Mouse (Mus musculus) heart, adult 8-10 months (tissue): ENCODE data around the gene Slc47a1. TPM values are rescaled to one million over a fixed set of nuclear protein-coding genes. Genes with fewer than 3 reads are reported as not detected.
"Not testable (repeated sequence)": the region's sequence is repeated elsewhere in the genome, so short reads cannot be mapped to it uniquely, and the experiment has no call there.

Source experiments
- DNase-seq: peaks from one replicate; pipeline ENCODE4 v3.0.0; 2022; ENCODE audit warnings: low spot score
- total RNA-seq, 4 experiments: library from RNA; stranded (reverse); gene quantifications; 2 replicates each; pipeline ENCODE4 v1.2.4; 2022

Slc47a1 gene
- total RNA-seq, 4 experiments from 2014 or later = 24.9 to 31.1 (median 29.5) TPM

DNA sequence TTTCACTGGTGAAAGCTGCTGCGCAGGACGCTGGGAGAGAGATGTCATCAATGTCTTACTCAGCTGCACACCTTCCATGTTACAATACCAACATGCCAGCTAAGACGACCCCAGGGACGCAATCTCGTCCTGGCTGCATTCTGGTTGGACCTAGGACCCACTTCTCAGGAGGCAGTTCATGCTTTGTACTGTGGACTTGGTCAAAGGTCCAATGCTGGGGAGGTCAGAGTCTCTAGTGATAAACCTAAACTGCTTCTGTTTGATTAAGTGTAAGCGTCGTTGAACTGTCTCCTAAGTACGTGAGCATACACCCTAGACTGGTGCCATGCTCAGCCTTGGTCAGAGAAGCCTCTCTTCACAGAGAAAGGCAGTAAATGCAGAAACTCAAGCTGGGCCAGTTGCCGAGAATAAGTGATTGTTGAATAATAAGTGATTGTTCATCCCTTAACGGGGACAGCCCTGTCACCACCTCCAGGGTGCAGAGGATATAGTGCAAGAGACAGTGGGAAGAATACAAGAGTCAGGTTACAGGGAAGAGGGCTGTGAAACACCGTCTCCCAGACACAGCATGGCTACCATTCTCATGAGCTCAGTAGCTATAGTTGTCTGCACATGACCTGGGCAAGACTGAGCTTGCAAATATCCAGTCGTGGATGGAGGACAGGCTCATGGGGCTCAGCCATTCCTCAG, 58.8 kb downstream of the Slc47a1 start:
- DNase-seq = peak; percentile 26

DNA sequence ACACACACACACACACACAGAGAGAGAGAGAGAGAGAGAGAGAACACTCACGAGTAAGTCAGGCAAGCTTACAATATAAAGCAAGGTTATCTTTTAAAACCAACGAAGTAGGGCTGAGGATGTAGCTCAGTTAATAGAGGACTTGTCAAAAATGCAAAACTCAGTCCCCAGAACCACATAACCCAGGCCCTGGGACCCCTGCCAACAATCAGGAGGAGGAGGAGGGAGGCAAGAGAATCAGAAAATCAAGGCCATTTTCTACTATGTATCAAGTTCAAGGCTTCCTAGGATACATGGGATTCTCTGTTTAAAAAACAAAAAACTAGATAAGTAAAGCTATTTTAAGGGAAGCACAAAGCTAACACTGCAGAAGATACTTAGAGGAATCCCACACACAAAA, 61.3 kb downstream of the Slc47a1 start:
- no peak for DNase-seq

DNA sequence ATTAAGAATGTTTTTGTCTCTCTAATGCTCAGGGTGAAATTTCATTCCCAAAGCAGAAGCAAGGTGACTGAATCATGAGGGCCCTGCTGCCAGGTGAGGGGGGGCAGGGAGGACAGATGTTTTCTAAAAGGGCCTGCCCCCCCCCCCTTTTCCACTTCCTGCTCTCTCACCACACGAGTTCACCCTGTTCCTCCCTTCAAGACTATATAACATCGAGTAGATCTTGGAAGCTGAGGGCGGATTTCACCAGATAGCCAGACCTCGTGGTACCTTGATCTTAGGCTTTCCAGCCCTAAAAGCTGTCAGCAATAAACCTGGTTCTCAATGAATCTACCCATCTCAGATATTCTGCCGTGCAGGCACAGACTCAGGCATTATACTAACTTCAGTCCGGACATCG, 67.8 kb downstream of the Slc47a1 start:
- DNase-seq = no peak

DNA sequence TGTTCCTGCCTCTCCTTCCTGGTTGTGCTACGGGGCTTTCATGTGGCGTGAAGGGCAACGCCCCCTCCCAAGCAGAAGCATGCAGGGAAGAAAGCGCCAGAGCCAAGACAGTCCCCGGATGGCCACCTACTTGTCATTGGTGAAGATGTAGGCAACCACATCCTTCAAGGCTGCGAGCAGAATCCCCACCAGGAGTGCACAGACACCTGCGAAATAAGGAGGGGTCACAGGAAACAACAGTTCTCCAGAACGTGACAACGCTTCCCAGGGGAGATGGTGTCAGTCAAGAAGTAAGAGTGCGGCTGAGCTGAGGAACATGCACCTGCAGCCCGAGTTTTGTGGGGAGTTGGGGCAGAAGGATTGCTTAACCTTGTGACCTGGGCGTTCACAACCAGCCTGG, 68.3 kb downstream of the Slc47a1 start:
- no peak for DNase-seq

DNA sequence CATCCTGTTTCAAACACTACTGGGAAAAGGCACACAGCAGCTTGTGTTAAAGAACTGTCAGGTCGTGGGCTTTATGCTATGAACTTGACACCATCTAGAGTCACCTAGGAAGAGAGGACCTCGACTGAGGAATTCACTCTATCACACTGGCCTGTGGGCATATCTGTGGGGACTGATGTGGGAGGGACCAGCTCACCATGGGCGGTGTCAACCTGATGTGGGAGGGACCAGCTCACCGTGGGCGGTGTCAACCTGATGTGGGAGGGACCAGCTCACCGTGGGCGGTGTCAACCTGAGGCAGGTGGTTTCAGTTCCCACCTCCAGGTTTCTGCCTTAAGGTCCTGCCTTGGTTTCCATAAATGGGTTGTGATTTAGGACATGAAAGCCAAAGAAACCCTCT, 70.3 kb downstream of the Slc47a1 start:
- DNase-seq = no peak

DNA sequence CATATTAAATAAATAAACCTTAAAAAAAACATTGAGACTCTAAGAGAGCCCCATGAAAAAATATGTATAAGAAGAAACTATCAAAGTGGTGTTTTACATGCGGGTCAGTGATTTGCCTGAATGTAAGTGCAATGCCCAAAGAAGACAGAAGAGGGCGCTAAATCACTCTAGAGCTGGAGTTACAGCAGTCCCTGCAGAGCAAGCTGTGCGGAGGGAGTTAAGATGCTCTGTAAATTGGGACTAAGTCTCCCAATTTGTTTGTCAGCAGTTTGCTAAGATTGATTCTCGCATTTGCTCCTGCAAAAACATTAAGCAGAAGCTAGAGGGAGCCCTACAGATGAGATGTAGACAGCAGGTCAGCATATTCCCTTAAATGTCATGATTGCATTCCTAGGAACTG, 72.8 kb downstream of the Slc47a1 start:
- DNase-seq = peak; percentile 42

DNA sequence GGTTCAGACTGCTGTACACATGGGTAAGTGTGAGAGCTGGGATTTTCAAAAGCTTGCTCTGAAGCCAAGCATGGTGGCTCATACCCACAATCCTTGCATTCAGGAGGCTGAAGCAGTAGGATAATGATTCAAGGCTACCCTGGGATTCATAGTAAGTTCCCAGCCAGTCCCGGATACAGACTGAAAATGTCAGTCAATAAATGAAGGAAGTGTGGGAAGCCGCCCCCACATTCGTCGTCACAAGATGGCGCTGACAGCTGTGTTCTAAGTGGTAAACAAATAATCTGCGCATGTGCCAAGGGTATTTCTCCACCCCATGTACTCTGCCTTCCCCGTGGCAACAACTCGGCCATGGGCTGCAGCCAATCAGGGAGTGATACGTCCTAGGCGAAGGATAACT, 73.6 kb downstream of the Slc47a1 start:
- DNase-seq = not testable (repeated sequence)

DNA sequence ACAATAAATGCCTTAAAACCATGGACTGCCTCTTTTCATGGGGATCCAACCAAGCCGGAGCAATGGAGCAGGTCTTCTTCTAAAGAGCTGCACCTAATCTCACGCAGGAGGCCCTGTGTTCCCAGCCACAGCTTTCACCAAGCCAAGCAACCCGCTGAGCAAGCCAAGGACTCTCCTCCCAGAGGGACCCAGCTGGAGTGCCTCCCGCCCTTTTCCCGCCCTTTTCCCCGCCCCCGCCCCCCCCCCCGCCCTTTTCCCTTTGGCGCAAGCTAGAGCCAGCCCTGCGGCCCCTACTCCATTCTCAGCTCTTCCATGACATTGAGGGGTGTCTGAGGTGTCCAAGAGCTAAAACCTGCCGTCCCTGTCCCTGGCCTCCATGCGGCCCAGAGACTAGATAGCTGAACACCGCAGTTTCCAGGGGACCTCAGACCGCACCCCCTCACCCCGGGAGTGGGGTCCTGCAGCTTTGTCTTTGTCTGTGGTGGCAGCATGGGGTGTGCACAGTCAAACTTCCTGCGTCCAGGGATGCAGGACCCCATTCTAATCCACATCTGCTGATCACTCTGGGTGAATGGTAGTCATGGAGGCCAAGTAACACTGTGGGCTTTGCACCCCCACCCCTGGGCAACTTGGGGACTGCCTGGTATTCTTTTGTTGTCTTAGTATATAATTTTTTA, 77.3 kb downstream of the Slc47a1 start:
- no peak for DNase-seq

DNA sequence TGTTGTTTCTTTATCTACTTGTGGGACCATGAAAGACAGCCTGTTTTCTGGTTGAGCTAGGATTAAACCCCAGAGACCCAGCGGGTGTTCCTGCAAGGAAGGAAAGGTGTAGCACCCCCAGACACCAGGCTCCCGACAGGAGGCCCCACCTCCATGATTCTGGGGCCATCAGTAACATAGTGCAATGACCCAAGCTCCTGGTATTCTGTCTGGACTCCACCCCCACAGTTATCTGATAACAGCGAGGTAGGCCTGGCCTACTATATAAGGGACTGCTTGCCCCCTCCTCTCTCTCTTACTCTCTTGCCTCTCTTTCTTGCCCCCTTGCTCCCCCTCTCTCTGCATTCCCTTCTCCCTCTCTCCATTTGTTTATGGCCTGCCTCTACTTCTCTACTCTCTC, 77.9 kb downstream of the Slc47a1 start:
- DNase-seq = no peak

DNA sequence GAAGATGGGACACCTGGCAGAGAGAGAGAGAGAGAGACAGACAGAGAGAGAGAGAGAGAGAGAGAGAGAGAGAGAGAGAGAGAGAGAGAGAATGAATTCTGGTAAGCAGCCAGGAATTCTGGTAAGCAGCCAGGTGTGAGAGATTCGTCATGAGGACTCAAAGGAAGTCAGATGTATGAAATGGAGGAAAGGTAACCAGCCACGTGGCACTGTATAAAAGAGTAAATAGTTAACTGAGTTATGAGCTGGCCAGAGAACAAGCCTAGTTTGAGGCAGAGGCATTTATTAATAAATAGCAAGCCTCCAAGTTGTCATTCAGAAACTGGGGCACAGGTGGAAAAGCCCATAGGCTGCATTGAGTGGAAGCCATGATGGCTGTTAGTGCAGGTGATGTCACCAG, 80.2 kb downstream of the Slc47a1 start:
- no peak for DNase-seq

DNA sequence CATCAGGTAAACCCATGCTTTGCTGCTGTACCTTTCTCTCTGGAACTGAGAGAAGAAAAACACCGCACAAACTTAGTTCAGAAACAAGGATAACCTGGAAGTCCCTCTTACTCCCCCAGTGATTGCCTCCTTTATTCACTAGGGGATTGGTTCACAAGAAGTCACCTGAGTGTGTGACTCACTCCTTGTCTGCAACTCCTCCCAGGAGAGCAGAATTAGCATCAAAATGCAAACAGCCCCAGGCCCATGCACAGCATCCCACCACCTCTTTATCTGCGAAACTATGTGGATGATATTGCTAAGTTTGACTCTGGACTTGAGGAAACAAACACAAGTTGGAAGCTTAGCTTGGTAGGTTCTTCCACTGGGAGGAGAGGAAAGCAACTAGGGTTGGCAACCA, 80.8 kb downstream of the Slc47a1 start:
- DNase-seq = no peak

DNA sequence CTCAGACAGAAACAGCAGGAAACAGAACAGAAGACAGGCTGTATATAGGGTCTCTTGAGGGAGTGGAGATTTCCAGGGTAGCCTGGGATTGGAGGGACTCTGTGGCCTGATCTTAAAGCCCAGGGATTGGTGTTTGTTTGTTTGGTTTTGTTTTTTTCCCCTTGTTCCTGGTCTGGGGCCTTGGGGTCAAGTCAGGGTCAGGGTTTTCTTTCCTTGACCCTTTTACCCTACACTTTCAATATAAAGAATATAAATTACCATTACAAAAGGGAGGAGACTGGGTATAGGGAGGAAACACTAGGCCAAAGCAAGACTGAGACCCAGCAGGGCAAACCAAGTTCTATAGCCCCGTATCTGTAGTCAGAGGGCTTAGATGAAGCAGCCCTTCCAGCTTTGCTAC, 81.6 kb downstream of the Slc47a1 start:
- no peak for DNase-seq

DNA sequence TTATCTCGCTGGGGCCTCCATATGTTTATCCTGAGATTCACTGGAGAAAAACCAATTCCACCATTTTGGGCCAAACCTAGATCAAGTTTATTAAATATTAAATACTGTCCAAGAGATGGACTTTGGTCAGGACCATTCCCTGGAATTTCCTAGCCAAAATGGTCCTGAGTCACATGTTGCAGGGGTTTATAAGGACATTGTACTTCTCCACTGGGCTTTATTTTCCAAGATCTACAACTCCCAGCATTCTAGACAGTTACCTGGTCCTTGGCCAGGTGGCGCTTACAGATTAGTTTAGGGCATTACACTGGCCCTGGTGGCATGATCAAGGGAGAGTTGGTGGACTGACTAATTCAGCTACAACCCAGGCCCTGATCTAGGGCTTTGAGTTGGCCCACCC, 82.6 kb downstream of the Slc47a1 start:
- no peak for DNase-seq

DNA sequence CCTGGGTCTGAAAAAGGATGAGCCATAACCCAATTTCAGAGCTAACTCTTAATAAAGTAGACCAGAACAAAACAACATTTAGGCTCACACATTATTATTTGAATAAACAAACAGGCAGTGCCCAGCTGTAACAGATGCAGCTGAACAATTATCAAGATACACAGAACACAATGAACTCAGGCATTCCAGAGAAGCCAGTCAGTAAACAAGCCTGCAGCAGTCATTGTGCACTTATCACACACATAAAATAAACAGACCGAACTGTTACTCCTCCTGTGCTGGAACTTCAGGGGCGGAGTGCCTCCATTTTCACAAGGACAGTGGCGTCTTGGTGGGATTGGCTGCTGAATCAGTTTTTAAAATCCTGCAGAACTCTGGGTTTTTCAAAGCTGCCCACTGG, 83.7 kb downstream of the Slc47a1 start:
- DNase-seq = no peak

Other genes starting within 250 kb of the Slc47a1 start
- gene Usp22, start 203.3 kb downstream of the Slc47a1 start, total RNA-seq = 10 to 100 TPM; 29.3 to 38.2 (median 30.3) TPM
- gene Aldh3a1, start 170.8 kb downstream of the Slc47a1 start, total RNA-seq = 1 to 10 TPM; 1.2 to 1.8 (median 1.5) TPM
- 10 to 100 TPM; 32.4 to 40.9 (median 34.3) TPM for gene Aldh3a2, start 110.9 kb downstream of the Slc47a1 start, total RNA-seq
- under 1 TPM in 3 of 4 experiments, not detected in 1; 0.09 to 0.14 (median 0.13) TPM for gene Slc47a2, start 35.5 kb downstream of the Slc47a1 start, total RNA-seq
- under 1 TPM in 3 of 4 experiments, not detected in 1; 0.12 to 0.14 (median 0.14) TPM for gene Rnf112, start 75.8 kb upstream of the Slc47a1 start, total RNA-seq
- gene Mfap4, start 107.1 kb upstream of the Slc47a1 start, total RNA-seq = 10 to 100 TPM in 2 of 4 experiments, 1 to 10 TPM in 2; 7.9 to 11.9 (median 9.9) TPM
- 1 to 10 TPM; 4.3 to 5.1 (median 4.7) TPM for gene Mapk7, start 116.1 kb upstream of the Slc47a1 start, total RNA-seq
- 10 to 100 TPM in 1 of 4 experiments, 1 to 10 TPM in 3; 7.9 to 11.2 (median 8.3) TPM for gene B9d1, start 126.8 kb upstream of the Slc47a1 start, total RNA-seq
- gene Epn2, start 201.3 kb upstream of the Slc47a1 start, total RNA-seq = 10 to 100 TPM; 21.1 to 28.0 (median 23.5) TPM